Mouse (Mus musculus): ENCODE data around the gene 1700025G04Rik. TPM values are rescaled to one million over a fixed set of nuclear protein-coding genes. Genes with fewer than 3 reads are reported as not detected.

1700025G04Rik gene
- total RNA-seq, 2 experiments from 2014 or later: 70.0 to 76.7 TPM

DNA sequence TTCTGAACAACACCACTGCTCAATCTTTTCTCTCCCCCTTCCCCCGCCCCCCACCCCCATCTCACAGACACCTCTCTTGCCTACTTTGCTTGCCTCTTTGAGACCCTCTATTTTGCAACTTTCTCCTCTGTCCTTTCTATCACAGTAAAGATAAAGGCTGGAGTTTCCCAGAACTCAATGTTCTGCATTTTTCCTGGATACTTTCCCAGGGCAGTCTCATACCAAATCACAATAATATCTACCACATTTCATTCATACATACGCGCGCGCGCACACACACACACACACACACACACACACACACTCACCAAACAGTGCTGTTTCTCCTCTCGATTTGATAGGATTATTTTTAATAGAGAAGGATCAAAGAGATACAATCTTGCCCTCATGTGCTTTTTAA lies 8.8 kb downstream of the 1700025G04Rik start:
- no peak for DNase-seq (ENCODE audit: low spot score in 2 of 2)
- intact Hi-C loops (cut with DNase I): loop anchor here (10.0 kb wide), 1 partner anchor 76 kb away; no protein-coding TSS in a partner anchor

DNA sequence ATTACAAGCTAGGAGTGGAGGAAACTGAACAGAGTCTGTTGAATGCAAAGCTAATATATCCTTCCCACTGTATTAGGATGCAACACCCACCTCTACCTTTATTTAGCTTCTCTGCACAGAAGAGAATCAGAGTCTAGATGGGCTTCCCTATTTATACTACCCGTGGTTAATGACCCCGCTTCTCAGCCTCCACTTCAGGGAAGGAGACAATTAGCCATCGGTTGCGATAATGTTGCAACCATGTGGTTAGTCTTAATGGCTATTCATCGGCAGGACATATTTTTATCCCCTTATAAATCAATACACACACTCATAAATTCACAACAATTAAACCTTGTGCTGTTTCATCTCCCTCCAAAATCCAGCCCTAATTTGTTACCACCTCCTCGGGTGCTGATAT lies 9.7 kb downstream of the 1700025G04Rik start:
- intact Hi-C loops (cut with DNase I): loop anchor here (10.0 kb wide), 1 partner anchor 75 kb away; no protein-coding TSS in a partner anchor
- DNase-seq (ENCODE audit: low spot score in 2 of 2): no peak

DNA sequence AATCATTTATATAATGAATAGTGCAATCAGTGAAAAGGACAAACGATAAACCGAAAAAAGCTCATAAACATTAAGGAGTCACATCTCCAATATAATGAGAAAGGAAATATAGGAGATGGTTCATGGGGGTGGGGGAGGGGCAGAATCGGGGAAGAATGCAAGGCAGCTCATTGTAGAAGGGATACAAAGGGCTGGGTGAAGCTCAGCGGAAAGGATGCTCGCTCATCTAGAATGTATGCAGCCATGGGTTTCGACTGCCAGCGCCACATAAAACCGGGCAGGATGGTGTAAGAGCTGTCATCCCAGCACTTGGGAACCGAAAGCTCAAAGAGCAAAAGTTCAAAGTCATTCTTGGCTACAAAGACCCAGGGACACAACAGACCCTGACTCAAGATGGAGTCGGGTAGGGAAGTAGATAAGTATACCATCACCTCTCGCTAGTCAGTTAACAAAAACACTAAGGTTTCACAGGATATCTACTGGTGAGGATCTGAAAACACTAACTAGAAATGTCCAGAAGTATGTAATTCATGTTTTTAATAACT lies 12.7 kb downstream of the 1700025G04Rik start:
- no peak for DNase-seq (ENCODE audit: low spot score in 2 of 2)
- intact Hi-C loops (cut with DNase I): no loop called here

DNA sequence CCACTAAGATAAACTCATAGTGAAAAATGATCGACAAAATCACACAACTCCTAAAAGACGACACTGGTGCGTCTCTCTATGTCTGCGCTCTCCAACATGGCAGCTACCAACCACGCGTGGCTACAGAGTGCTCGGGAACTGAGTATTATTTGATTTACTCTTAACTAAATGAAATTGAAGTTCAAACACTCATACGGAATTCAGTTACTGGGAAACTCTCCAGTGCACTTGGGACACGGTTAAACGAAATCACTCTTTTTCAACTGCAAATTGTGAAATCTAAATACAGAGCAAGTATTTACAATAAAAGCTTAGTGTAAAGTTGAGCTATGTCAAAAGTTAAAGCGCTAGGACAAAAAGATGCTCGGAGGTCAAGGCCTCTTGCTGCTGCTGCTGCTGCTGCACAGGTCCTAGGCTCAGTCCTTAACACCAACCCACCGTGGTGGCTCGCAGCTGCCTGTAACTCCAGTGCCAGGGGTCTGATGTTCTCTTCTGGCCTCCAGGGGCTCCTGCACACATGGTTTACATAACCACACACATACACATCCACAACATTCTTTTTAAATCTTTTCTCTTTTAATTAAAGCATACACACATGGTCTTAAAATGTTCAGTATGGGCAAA lies 13.6 kb downstream of the 1700025G04Rik start:
- intact Hi-C loops (cut with DNase I): no loop called here
- DNase-seq (ENCODE audit: low spot score in 2 of 2): no peak

DNA sequence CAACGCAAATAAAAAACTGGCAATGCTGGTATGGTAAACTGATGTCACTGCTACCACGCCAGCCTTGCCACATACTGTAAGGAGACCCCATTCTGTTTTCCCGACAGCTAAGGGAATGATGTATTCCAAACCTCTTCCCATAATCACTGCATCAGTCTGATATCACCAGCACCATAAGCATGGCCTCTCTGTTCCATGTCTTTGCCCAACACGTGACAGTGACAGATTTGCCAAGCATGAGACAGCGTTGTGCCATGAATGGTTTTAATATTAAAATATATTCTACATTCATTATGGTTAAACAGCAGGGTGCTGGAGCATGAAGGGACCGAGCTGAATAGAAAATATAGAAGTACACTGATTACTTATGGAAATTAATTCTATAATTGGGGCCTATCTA lies 14.2 kb downstream of the 1700025G04Rik start:
- intact Hi-C loops (cut with DNase I): no loop called here
- DNase-seq (ENCODE audit: low spot score in 2 of 2): no peak

DNA sequence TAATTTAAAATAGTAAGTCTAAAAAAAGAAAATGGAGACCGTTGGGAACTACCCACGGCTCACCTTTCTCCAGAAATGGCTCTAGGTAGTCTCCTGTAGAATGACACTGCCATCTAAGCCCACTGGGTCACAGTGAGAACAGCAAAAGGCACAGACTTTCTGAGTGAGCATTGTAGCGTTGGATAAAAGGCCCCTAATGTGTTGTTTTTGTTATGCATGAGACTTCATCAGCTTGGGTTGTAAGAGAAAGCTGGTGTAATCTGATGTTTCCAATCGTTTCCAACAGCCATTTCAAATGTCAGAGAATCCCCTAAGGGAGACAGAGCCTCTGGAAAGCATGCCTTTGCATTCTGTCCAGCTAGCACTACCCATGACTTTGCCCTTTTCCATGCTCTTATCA lies 19.5 kb downstream of the 1700025G04Rik start:
- DNase-seq (ENCODE audit: low spot score in 2 of 2): no peak
- intact Hi-C loops (cut with DNase I): no loop called here

DNA sequence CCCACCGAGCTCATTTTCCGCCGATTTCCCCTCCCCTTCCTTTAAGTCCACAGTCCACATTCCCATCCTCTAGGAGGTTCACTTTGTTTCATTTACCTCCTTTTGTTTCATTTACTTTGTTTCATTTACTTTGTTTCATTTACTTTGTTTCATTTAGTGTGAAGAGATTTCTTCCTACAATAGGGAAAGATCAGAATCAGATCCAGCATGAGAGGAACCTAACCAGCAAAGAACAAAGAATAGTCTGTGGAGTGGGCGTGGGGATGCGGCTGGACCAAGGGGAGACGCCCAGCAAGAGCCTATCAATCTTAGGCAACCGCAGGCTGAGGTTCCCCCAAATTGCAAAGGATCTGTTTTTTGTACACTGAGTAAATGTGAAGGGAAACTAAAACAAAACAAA lies 20.2 kb downstream of the 1700025G04Rik start:
- intact Hi-C loops (cut with DNase I): no loop called here
- no peak for DNase-seq (ENCODE audit: low spot score in 2 of 2)

DNA sequence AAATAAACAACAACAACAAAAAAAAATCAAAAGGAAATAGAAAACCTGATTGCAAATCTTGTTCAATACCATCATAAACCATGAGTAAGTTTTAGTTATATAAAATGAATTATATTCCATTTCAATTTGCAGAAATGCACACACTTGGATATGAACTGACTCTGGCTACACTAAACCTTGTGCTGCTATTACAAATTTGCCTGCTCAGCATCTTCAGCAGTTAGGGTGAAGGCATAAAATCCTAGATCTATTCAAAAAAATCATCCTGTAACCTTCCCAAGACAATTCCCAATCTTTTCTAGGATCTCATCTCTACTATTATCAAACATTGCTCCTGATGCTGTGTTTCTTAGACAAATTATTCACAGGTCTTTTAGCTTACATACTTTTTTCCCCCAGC lies 22.0 kb downstream of the 1700025G04Rik start:
- intact Hi-C loops (cut with DNase I): no loop called here
- DNase-seq (ENCODE audit: low spot score in 2 of 2): no peak

DNA sequence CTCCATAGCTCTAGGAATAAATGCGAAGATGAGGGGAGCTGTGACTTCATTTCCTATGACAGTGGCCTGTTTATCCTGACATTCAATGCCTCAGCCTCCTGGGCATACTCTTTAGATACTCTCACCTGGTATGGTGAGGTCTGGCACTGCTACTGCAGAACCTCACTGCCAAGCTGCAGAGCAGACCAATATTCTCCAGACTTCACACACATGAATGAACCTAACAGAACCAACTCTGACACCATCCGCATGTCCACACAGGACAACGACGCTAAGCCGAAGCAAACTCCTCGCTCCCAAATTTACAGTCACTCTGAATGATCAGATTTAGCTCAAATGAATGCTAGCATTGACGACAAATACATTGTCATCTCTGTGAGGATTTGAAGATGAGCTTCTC lies 24.4 kb downstream of the 1700025G04Rik start:
- intact Hi-C loops (cut with DNase I): no loop called here
- DNase-seq (ENCODE audit: low spot score in 2 of 2): no peak

DNA sequence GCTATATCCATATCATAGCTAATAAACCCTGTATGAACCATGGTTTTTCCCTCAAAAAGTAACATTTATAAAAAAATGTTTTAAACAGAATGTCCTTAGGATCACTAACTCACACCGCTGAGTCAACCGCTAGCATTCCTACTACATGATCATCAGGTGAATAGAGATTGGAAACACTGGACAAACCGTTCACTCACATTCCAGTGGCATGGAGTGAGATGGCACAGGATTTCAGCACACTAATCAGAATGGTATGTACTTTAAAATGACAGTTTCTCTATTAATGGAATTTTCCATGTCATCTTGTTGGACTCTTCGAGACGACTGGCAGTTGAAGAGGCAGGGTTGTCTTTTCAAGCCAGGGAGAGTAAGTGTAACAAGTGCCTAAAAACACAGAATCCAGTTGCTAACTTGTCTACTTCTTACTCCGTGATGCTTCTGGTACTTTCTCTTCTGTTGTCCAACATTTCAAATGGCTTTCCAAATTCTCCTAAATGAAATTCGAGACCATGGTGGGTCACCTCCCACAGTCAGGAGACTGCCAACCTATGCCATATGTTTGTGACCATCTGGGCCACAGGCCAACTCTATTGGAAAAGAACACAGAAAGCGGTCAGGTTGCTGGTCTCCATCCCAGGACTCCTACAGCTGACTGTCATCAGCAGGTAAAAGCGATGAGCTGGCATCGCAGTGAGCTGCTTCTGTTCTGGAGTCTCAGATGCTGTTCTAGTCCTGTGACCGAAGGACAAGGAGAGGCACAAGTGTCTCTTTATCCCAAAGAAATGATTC lies 26.4 kb downstream of the 1700025G04Rik start:
- intact Hi-C loops (cut with DNase I): no loop called here
- no peak for DNase-seq (ENCODE audit: low spot score in 2 of 2)

DNA sequence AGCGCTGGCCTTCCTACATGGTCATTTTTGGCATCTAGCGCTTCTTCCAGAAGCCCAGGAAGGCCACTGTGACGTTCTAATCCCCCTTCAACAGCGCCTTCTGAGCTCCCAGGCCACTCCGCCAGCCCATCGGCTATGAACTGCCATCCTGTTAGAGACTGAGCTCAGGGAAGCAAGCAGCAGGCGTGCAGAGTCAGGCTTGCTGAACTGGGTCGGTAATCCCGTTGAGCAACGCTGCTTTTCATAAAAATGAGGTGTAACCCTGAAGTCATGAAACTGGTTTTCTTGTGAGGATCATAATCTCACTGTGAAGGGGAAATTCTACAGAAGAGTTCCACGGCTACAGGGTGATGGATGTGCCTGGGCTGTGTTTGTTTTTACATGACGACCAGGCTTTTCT lies 28.2 kb downstream of the 1700025G04Rik start:
- DNase-seq (ENCODE audit: low spot score in 2 of 2): no peak
- intact Hi-C loops (cut with DNase I): no loop called here

DNA sequence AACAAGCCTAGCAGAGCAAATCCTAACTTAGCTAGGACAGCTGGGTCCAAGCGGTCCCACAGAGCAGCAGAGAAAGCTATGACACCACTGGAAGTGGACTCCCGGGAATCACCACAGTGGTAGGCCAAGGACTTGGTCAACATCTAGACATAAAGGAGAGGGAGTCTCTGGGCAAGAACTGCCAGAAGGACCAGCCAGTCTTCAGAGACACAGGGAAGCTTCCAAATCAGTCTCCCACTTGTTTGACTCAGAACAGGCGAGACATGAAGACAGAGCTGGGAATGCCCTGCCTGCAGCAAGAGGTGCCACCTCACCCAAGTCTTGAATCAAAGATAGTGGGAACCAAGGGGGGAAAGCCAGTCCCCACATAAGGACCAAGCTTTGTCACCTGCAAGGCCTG lies 29.7 kb downstream of the 1700025G04Rik start:
- no peak for DNase-seq (ENCODE audit: low spot score in 2 of 2)
- intact Hi-C loops (cut with DNase I): no loop called here

DNA sequence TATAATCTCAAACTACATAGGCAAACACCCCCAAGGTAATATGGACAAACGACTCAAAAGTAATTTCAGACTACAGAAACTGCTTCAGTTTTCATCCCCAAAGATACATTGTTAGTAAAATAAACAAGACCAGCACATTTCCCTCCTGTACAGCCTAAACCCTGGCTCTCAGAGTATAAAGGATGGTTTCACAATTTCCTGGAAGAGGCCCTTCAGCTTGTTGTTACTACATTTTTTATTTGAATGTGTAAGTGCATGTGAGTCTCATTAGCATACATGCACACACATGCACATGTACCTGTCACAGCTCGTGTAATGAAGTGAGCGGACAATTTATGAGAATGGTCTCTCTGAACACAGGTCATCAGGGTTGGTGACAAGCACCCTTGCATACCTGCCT lies 31.1 kb downstream of the 1700025G04Rik start:
- intact Hi-C loops (cut with DNase I): no loop called here
- no peak for DNase-seq (ENCODE audit: low spot score in 2 of 2)

DNA sequence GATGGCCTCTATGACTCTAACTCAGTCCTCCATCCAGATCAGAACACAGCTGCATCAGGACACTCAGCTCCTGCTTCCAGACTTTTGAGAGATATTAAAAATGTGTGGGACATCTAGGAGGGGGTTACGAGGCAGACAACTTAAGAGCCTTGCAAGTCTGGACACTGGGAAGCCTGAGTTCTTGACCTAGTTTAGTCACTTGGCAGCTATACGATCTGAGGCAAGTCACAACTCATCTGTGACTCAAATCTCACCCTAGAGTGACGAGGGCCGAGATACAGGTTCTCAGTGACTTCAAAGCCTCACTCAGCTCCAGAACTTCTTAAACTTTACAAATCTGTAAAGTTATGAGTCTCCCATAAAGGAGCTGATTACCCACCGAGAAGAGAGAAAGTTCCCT lies 36.8 kb downstream of the 1700025G04Rik start:
- intact Hi-C loops (cut with DNase I): no loop called here
- no peak for DNase-seq (ENCODE audit: low spot score in 2 of 2)

DNA sequence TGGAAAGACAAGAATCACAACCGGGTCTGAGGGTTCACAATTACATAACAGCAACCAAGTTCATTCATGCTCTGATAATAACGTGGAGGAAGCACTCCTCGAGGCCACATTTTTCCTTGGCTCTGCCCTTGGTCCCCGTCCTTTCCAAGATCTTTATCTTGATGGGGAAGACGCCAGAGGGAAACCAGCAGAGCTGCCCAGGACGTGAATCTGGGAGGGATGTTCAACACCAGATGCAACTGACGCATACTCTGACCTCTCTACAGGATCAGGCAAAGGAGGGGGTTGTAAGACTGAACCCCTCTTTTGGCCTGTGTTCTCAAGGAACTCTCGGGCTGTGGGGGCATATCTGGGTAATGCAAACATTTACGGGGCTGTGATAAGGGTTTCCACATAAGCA lies 38.1 kb downstream of the 1700025G04Rik start:
- no peak for DNase-seq (ENCODE audit: low spot score in 2 of 2)
- intact Hi-C loops (cut with DNase I): no loop called here

DNA sequence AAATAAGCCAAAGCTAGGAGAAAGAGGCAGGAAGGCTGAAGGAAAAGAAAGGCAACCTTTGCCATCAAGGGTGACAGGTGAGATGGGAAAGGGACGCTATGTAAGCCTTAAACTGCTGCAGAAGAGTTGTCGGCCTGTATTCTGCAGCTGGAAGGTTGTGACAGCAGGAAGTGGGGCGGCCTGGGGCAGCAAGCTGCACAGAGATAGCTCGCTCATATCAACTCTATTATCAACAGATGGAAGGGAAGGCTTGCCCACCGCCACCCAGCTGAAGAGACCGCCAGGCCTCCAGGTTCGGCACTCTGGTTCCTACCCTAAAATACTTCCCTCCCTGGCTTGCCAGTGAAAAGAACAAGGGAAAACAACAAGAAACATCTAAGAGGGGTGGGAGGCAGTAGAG lies 39.9 kb downstream of the 1700025G04Rik start:
- no peak for DNase-seq (ENCODE audit: low spot score in 2 of 2)
- intact Hi-C loops (cut with DNase I): no loop called here

DNA sequence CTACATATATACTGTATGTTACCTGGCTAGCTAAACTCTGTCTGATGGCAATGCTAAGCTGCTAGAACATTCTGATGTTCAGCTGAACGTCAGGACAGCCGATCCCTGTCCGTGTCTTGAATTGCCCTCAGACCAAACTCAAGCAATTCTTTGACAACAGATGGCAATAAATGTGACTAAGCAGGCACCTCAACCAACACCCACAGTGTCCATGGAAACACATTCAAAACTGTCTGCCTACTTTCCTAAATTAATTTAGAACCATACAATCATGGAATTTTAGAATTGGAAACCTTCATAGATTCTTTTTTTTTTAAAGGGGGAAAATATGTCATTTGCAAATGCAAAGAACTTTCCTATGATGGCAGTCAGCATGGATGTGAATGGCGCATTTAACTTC lies 41.6 kb downstream of the 1700025G04Rik start:
- DNase-seq (ENCODE audit: low spot score in 2 of 2): peak; percentile 31 to 38
- intact Hi-C loops (cut with DNase I): no loop called here

DNA sequence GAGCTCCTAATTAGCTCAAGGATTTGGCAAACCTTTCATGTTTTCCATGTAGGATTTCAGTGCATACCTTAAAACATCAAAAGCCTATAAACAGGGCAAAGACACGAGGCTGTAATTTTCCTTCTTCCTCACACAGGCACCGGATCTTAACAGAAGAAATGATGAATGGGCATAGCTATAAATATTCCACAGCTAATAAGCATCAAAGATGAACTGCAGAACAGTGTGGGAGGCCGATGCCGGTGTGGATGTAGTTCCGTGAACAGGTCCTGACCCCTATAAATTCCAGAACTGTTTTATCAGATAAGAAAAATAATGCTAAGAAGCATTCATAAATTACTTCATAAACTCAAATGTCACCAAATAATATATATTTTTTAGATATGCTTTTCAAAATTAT lies 42.5 kb downstream of the 1700025G04Rik start:
- intact Hi-C loops (cut with DNase I): no loop called here
- DNase-seq (ENCODE audit: low spot score in 2 of 2): no peak

DNA sequence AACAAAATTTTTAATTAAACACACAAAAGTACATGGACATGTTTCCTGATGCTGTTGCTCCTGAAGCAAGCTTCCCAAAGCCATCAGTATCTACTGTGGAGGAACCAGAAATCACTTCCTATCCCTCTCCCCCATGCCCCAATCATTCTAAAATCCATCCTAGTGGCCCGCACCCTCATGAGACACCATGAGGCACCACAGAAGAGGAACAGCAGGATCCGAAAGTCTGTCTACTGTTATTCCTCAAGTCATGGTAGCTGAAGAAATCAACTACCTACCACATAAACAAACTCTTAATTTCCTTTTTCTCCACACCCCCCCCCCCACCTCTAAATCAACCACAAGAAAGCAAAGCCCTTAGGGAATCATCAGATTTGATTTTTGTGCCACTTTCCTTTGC lies 46.5 kb downstream of the 1700025G04Rik start:
- intact Hi-C loops (cut with DNase I): no loop called here
- DNase-seq (ENCODE audit: low spot score in 2 of 2): no peak

DNA sequence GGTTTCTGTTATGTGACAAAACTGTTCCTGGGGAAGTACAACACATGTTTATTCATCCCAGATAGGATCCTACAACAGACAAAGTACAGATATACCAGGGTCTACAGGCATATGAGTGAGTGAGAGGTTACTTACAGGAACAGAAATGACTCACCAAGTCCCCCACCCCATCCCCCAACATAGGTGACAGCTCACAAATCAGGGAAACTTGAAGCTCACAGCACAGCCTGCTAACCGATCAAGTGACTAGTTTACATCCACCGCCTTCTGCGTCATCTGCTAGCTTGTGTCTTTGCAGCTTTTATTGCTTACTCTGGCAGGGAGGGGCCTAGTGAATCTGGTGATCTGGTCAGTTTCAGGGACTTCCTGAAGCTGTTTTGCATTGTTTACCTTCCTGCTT lies 47.5 kb downstream of the 1700025G04Rik start:
- intact Hi-C loops (cut with DNase I): no loop called here
- DNase-seq (ENCODE audit: low spot score in 2 of 2): no peak

DNA sequence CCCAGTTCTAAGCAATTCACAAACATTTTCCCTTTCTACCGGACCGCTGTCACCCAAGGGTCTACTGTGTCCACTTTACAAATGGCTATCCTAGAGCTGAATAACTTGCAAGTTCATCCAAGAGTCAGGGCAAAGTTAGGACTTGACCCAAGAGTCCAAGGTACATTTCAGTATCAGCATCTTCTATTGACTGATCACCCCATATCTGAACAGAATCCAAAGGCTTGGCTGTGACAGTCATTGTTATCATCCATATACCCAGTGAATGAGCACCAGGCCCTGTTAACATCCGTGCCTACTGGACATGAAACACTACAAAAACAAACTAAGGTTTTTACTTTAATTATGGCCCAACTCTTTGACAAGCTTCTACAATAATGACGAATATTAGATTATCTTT lies 48.9 kb downstream of the 1700025G04Rik start:
- no peak for DNase-seq (ENCODE audit: low spot score in 2 of 2)
- intact Hi-C loops (cut with DNase I): no loop called here
